Mouse (Mus musculus): Measurements from ENCODE around the gene Cdyl2. TPM values are rescaled to one million over a fixed set of nuclear protein-coding genes. Genes with fewer than 3 reads are reported as not detected.

The Cdyl2 gene
- polyA plus RNA-seq, 1 experiment from 2014 or later: 1.8 TPM

DNA sequence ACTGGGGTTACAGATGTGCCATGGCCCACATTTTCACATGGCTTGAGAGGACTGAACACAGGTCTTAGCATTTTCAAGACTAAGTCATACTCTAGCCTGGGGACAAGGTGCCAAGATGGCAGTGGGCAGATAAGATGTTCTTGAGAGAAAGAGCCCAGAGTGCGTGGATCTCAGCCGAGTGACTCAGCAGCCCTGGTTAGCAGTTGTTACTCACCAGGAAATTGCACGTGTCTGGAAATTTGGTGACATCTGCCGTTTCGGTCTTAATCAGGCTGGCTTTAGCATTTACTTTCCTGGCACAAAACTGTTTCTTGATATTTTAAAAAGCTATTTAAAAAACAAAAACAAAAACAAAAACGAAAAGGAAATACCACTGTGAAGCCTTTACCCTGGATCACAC lies 180.5 kb downstream of the Cdyl2 start:
- WGBS (ENCODE audit: insufficient replicate concordance): 26% methylated on average over 6 of the region's 6 CpGs
- Histone ChIP-seq H3K4me2 (ENCODE audit: low read depth, low read length) (no peak overlapping the region), H3K27me3 (ENCODE audit: control insufficient read depth, insufficient read depth, low read depth, low read length) (no peaks in the 10 kb centered on the region), H3K27ac (ENCODE audit: low read length) (no peak overlapping the region), H3K9me3 (replicated peaks; ENCODE audit: control insufficient read depth, low read length) (no peaks in the 10 kb centered on the region; the same call in 1 of the 2 replicates), H3K36me3 (ENCODE audit: control insufficient read depth, insufficient read depth) (no peaks in the 10 kb centered on the region), H3K9ac (ENCODE audit: low read depth, low read length) (no peak overlapping the region), H3K4me1 (ENCODE audit: control insufficient read depth, low read depth, low read length) (no peaks in the 10 kb centered on the region), H3K4me3 (ENCODE audit: low read depth, low read length) (no peak overlapping the region)
- no peak for ATAC-seq (ENCODE audit: low read depth)

DNA sequence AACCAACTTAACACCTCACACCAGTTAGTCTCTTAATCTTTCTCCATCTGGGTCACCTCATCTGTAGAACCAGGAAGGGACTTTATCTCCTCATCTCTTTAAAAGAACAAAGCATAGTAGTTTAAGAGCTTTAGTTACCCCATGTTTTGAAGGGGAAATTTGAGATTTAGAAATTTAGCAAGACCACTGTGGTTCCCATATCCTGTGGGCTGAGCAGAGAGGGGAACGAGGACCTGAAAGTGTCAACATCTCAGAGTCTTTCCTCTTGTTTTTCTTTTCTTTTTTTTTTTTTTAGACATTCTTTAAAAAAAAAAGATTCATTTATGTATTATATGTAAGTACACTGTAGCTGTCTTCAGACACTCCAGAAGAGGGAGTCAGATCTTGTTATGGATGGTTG lies 189.4 kb downstream of the Cdyl2 start:
- no peak for ATAC-seq (ENCODE audit: low read depth)
- 27% methylated on average over 1 of the region's 1 CpGs for WGBS (ENCODE audit: insufficient replicate concordance)
- Histone ChIP-seq H3K36me3 (ENCODE audit: control insufficient read depth, insufficient read depth) (no peaks in the 10 kb centered on the region), H3K4me1 (ENCODE audit: control insufficient read depth, low read depth, low read length) (no peaks in the 10 kb centered on the region), H3K27me3 (ENCODE audit: control insufficient read depth, insufficient read depth, low read depth, low read length) (no peaks in the 10 kb centered on the region), H3K9me3 (replicated peaks; ENCODE audit: control insufficient read depth, low read length) (no peaks in the 10 kb centered on the region), H3K9ac (ENCODE audit: low read depth, low read length) (no peak overlapping the region), H3K4me3 (ENCODE audit: low read depth, low read length) (no peak overlapping the region), H3K27ac (ENCODE audit: low read length) (no peak overlapping the region), H3K4me2 (ENCODE audit: low read depth, low read length) (no peak overlapping the region)

DNA sequence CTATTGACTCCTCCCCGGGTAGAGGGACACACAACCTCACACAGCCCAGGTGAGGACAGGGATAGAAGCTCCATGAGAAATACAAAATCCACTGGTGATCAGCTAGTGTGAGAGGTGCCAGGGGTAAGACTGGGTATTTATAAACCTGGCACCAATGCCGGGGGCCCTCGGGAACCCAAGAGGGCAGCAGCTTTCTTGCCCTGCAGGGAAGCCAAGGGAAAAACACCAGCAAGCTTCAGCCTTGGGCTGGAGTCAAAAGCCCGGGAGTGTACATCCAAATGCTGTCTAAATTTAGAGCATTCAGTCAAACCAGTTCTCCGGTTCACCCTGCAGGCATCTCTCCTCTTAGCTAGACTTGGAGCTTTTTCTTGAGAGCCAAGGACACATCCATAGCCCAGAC lies 189.9 kb downstream of the Cdyl2 start:
- no peak overlapping the region for H3K4me2 ChIP-seq (ENCODE audit: low read depth, low read length)
- H3K4me1 ChIP-seq (ENCODE audit: control insufficient read depth, low read depth, low read length): no peaks in the 10 kb centered on the region
- H3K27me3 ChIP-seq (ENCODE audit: control insufficient read depth, insufficient read depth, low read depth, low read length): no peaks in the 10 kb centered on the region
- H3K27ac ChIP-seq (ENCODE audit: low read length): no peak overlapping the region
- no peak overlapping the region for H3K9ac ChIP-seq (ENCODE audit: low read depth, low read length)
- no peaks in the 10 kb centered on the region for H3K9me3 ChIP-seq (replicated peaks; ENCODE audit: control insufficient read depth, low read length)
- H3K36me3 ChIP-seq (ENCODE audit: control insufficient read depth, insufficient read depth): no peaks in the 10 kb centered on the region
- no peak overlapping the region for H3K4me3 ChIP-seq (ENCODE audit: low read depth, low read length)
- WGBS (ENCODE audit: insufficient replicate concordance): 56% methylated on average over 5 of the region's 5 CpGs
- no peak for ATAC-seq (ENCODE audit: low read depth)

DNA sequence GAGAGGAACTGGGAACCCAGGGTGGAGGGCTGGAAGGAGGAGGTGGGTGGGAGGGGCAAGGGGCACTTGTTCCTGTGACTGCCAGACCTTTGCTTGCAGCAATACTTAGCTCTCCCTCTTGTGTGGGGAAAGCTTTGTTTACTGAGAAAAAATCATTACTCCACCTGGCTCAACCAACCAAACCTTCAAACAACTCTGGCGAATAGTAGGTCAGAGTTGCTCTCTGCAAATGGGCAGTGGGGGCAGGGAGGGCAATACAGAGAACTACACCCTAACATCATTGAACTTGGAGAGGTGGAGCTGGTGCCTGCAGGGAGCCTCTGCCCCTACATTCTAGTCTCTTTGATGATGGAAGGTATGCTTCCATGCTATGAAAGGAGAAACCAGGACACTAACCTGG lies 192.7 kb downstream of the Cdyl2 start:
- H3K9ac ChIP-seq (ENCODE audit: low read depth, low read length): no peak overlapping the region
- 52% methylated on average over 1 of the region's 1 CpGs for WGBS (ENCODE audit: insufficient replicate concordance)
- H3K4me2 ChIP-seq (ENCODE audit: low read depth, low read length): no peak overlapping the region
- H3K4me3 ChIP-seq (ENCODE audit: low read depth, low read length): no peak overlapping the region
- H3K9me3 ChIP-seq (replicated peaks; ENCODE audit: control insufficient read depth, low read length): no peaks in the 10 kb centered on the region
- ATAC-seq (ENCODE audit: low read depth): no peak
- H3K27me3 ChIP-seq (ENCODE audit: control insufficient read depth, insufficient read depth, low read depth, low read length): no peaks in the 10 kb centered on the region
- no peaks in the 10 kb centered on the region for H3K36me3 ChIP-seq (ENCODE audit: control insufficient read depth, insufficient read depth)
- no peaks in the 10 kb centered on the region for H3K4me1 ChIP-seq (ENCODE audit: control insufficient read depth, low read depth, low read length)
- H3K27ac ChIP-seq (ENCODE audit: low read length): no peak overlapping the region

DNA sequence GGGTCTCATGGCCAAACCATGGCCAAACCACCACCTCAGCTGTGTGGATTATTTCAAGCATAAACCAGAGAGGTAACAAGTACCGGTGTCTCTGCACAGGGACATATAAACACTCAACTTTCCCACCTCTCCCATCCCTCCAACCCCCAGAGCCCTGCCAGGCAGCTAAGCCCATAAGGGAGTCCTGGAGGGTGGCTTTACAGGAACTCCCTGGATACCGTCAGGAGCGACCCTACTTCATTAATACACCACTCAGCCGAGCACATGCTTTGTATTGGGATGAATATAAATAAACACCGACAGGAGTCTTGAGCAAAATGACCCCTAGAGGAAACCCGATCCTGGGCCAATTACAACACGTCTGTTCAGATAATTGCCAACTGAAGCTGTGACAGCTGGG lies 194.0 kb downstream of the Cdyl2 start:
- Histone ChIP-seq H3K4me2 (ENCODE audit: low read depth, low read length) (no peak overlapping the region), H3K4me1 (ENCODE audit: control insufficient read depth, low read depth, low read length) (no peaks in the 10 kb centered on the region), H3K9me3 (replicated peaks; ENCODE audit: control insufficient read depth, low read length) (no peaks in the 10 kb centered on the region), H3K27me3 (ENCODE audit: control insufficient read depth, insufficient read depth, low read depth, low read length) (no peaks in the 10 kb centered on the region), H3K36me3 (ENCODE audit: control insufficient read depth, insufficient read depth) (no peaks in the 10 kb centered on the region), H3K4me3 (ENCODE audit: low read depth, low read length) (no peak overlapping the region), H3K9ac (ENCODE audit: low read depth, low read length) (no peak overlapping the region), H3K27ac (ENCODE audit: low read length) (no peak overlapping the region)
- no peak for ATAC-seq (ENCODE audit: low read depth)
- 56% methylated on average over 7 of the region's 7 CpGs for WGBS (ENCODE audit: insufficient replicate concordance)

DNA sequence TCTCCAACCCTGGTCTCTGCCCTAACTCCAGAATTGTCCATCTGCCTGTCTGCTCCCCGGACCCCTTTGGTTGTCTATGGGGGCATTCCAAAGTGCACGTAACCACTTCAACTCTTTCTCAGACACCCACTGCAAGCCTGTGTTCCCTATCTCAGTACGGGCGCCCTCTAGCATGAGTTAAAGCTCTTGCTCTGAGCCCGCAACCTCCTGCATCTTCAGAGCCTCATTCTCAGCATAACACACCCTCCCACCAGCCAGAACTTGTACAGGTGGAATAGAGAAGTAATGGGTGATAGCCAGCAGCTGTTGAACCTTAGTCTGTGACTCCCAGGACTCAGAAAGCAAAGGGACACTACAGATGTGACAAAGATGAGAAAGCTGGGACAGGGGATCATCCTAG lies 196.0 kb downstream of the Cdyl2 start:
- no peaks in the 10 kb centered on the region for H3K9me3 ChIP-seq (replicated peaks; ENCODE audit: control insufficient read depth, low read length)
- no peaks in the 10 kb centered on the region for H3K27me3 ChIP-seq (ENCODE audit: control insufficient read depth, insufficient read depth, low read depth, low read length)
- H3K4me3 ChIP-seq (ENCODE audit: low read depth, low read length): no peak overlapping the region
- H3K27ac ChIP-seq (ENCODE audit: low read length): no peak overlapping the region
- no peak for ATAC-seq (ENCODE audit: low read depth)
- no peak overlapping the region for H3K4me2 ChIP-seq (ENCODE audit: low read depth, low read length)
- no peak overlapping the region for H3K9ac ChIP-seq (ENCODE audit: low read depth, low read length)
- 59% methylated on average over 5 of the region's 5 CpGs for WGBS (ENCODE audit: insufficient replicate concordance)
- H3K36me3 ChIP-seq (ENCODE audit: control insufficient read depth, insufficient read depth): no peaks in the 10 kb centered on the region
- H3K4me1 ChIP-seq (ENCODE audit: control insufficient read depth, low read depth, low read length): no peaks in the 10 kb centered on the region

DNA sequence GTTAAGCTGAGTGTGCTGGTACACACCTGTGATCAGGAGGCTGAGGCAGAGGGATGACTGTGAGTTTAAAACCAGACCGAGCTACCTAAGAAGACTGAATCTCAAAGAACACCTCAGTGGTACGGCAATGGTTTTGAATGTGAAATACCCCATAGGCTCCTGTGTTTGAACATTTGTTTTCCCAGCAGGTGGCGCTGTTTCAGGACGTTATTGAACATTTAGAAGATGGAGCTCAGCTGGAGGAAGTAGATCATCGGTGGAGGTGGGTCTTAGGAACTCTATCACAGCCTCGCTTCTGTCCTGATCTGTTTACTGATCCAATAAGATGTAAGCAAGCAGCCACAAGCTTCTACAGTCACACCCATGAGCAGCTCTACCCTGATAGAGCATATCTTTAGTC lies 199.7 kb downstream of the Cdyl2 start:
- Histone ChIP-seq H3K9ac (ENCODE audit: low read depth, low read length) (no peak overlapping the region), H3K4me2 (ENCODE audit: low read depth, low read length) (no peak overlapping the region), H3K27ac (ENCODE audit: low read length) (no peak overlapping the region), H3K4me3 (ENCODE audit: low read depth, low read length) (no peak overlapping the region), H3K36me3 (ENCODE audit: control insufficient read depth, insufficient read depth) (no peaks in the 10 kb centered on the region), H3K9me3 (replicated peaks; ENCODE audit: control insufficient read depth, low read length) (no peaks in the 10 kb centered on the region), H3K4me1 (ENCODE audit: control insufficient read depth, low read depth, low read length) (no peaks in the 10 kb centered on the region), H3K27me3 (ENCODE audit: control insufficient read depth, insufficient read depth, low read depth, low read length) (no peaks in the 10 kb centered on the region)
- ATAC-seq (ENCODE audit: low read depth): no peak
- 53% methylated on average over 6 of the region's 6 CpGs for WGBS (ENCODE audit: insufficient replicate concordance)

DNA sequence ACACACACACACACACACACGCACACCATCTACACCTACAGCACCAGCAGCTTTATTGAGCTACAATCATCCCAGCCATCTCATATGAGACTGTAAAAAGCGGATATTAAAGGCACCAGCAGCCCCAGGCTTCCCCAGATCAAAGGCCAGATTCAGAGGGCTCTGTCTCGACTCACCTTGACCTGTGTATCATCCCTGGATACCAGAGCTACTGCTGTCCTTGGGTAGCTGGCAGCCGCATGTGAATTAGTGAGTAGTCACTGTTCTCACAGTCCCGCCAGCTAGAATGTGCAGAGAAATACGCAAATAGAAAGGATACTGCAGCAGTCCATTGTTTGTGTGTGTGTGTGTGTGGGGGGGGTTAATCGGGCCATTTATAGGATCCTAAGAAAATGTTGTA lies 204.1 kb downstream of the Cdyl2 start:
- no peak for ATAC-seq (ENCODE audit: low read depth)
- 54% methylated on average over 7 of the region's 7 CpGs for WGBS (ENCODE audit: insufficient replicate concordance)
- Histone ChIP-seq H3K27me3 (ENCODE audit: control insufficient read depth, insufficient read depth, low read depth, low read length) (no peaks in the 10 kb centered on the region), H3K4me1 (ENCODE audit: control insufficient read depth, low read depth, low read length) (no peaks in the 10 kb centered on the region), H3K27ac (ENCODE audit: low read length) (no peak overlapping the region), H3K9me3 (replicated peaks; ENCODE audit: control insufficient read depth, low read length) (no peaks in the 10 kb centered on the region), H3K9ac (ENCODE audit: low read depth, low read length) (no peak overlapping the region), H3K4me2 (ENCODE audit: low read depth, low read length) (no peak overlapping the region), H3K4me3 (ENCODE audit: low read depth, low read length) (no peak overlapping the region), H3K36me3 (ENCODE audit: control insufficient read depth, insufficient read depth) (no peaks in the 10 kb centered on the region)

DNA sequence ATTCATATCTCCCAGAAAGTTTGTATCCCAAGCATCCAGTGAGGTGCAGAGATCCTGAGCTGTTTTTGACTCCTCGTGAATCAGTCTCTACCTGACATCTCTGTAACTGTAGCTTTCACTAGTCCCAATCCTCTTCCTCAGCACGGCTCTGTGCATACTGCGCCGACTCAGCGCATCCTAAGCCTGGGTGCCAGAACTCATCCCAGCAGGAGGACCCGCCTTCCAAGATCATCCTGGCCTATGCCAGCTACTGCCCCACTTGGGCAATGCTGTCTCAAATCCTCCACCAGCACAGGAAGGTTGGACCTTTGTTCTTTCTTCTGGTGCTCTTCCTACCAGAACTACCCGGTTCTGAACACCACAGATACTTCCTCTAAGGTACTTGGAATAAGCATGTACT lies 207.9 kb downstream of the Cdyl2 start:
- Histone ChIP-seq H3K36me3 (ENCODE audit: control insufficient read depth, insufficient read depth) (no peaks in the 10 kb centered on the region), H3K4me2 (ENCODE audit: low read depth, low read length) (no peak overlapping the region), H3K27me3 (ENCODE audit: control insufficient read depth, insufficient read depth, low read depth, low read length) (no peaks in the 10 kb centered on the region), H3K9ac (ENCODE audit: low read depth, low read length) (no peak overlapping the region), H3K9me3 (replicated peaks; ENCODE audit: control insufficient read depth, low read length) (no peaks in the 10 kb centered on the region), H3K4me1 (ENCODE audit: control insufficient read depth, low read depth, low read length) (no peaks in the 10 kb centered on the region), H3K27ac (ENCODE audit: low read length) (no peak overlapping the region), H3K4me3 (ENCODE audit: low read depth, low read length) (no peak overlapping the region)
- 65% methylated on average over 7 of the region's 7 CpGs for WGBS (ENCODE audit: insufficient replicate concordance)
- ATAC-seq (ENCODE audit: low read depth): no peak

Data from liver, embryonic 16.5 days (tissue).